Mouse (Mus musculus): ENCODE data around the gene Naxd.

GRCm38 (mm10) chr8:11530849-11531248 lies 33.5 kb downstream of the Naxd start:
- TF ChIP-seq CTCF (IDR thresholded peaks at IDR 0.05; ENCODE audit: low read depth, low read length) (no peak), GATA1 (IDR thresholded peaks at IDR 0.05; ENCODE audit: borderline replicate concordance, low read length) (no peak)
